Mouse (Mus musculus): ENCODE data around the gene AB124611. TPM values are rescaled to one million over a fixed set of nuclear protein-coding genes. Genes with fewer than 3 reads are reported as not detected.

The AB124611 gene
- polyA plus RNA-seq, 1 experiment from 2014 or later = 6.0 TPM

- DNase-seq (ENCODE audit: low spot score) = no peak
- WGBS = 88% methylated on average over 2 of the region's 2 CpGs
- peaks cover 42% of the 10 kb centered on the region for H3K36me3 ChIP-seq
- H3K9me3 ChIP-seq (replicated peaks) = no peaks in the 10 kb centered on the region
- H3K27ac ChIP-seq (replicated peaks) = no peak overlapping the region
- no peak overlapping the region for H3K4me3 ChIP-seq
- H3K27me3 ChIP-seq (ENCODE audit: low read depth, poor library complexity, severe bottlenecking) = no peaks in the 10 kb centered on the region
- peaks cover 37% of the 10 kb centered on the region for H3K4me1 ChIP-seq
Measured at GRCm38 (mm10) chr9:21594838-21595237, 68.9 kb downstream of the AB124611 start.

Small RNAs within 50 kb of the gene (microRNA-seq; reads per million reads assigned to microRNA genes)
- gene Mir199a-1 = 2.1 reads per million

Other genes with a start within 250 kb of the AB124611 start
- gene Kri1, start 238.2 kb upstream of the AB124611 start, polyA plus RNA-seq (2016; fragmentation: Nextera tagmentation; extraction: Ambion mirVana) = 16.2 and 21.0 TPM in 2 replicates
- 51.4 and 61.3 TPM in 2 replicates for gene Cdkn2d, start 234.8 kb upstream of the AB124611 start, polyA plus RNA-seq (2016; fragmentation: Nextera tagmentation; extraction: Ambion mirVana)
- gene Ap1m2, start 213.8 kb upstream of the AB124611 start, polyA plus RNA-seq (2016; fragmentation: Nextera tagmentation; extraction: Ambion mirVana) = 1.1 and 2.9 TPM in 2 replicates
- 65.8 and 72.2 TPM in 2 replicates for gene Slc44a2, start 205.5 kb upstream of the AB124611 start, polyA plus RNA-seq (2016; fragmentation: Nextera tagmentation; extraction: Ambion mirVana)
- 295 and 321 TPM in 2 replicates for gene Ilf3, start 158.3 kb upstream of the AB124611 start, polyA plus RNA-seq (2016; fragmentation: Nextera tagmentation; extraction: Ambion mirVana)
- 64.8 and 73.1 TPM in 2 replicates for gene Qtrt1, start 114.3 kb upstream of the AB124611 start, polyA plus RNA-seq (2016; fragmentation: Nextera tagmentation; extraction: Ambion mirVana)
- gene Dnm2, start 101.3 kb upstream of the AB124611 start, polyA plus RNA-seq (2016; fragmentation: Nextera tagmentation; extraction: Ambion mirVana) = 70.4 and 75.0 TPM in 2 replicates
- gene Tmed1, start 15.9 kb upstream of the AB124611 start, polyA plus RNA-seq (2016; fragmentation: Nextera tagmentation; extraction: Ambion mirVana) = 106 and 116 TPM in 2 replicates
- gene Carm1, start 20.7 kb downstream of the AB124611 start, polyA plus RNA-seq (2016; fragmentation: Nextera tagmentation; extraction: Ambion mirVana) = 54.3 and 57.5 TPM in 2 replicates
- 32.0 and 37.1 TPM in 2 replicates for gene Timm29, start 66.5 kb downstream of the AB124611 start, polyA plus RNA-seq (2016; fragmentation: Nextera tagmentation; extraction: Ambion mirVana)
- gene Yipf2, start 66.7 kb downstream of the AB124611 start, polyA plus RNA-seq (2016; fragmentation: Nextera tagmentation; extraction: Ambion mirVana) = 20.4 and 21.6 TPM in 2 replicates
- 139 and 162 TPM in 2 replicates for gene Smarca4, start 90.0 kb downstream of the AB124611 start, polyA plus RNA-seq (2016; fragmentation: Nextera tagmentation; extraction: Ambion mirVana)
- gene Ldlr, start 197.3 kb downstream of the AB124611 start, polyA plus RNA-seq (2016; fragmentation: Nextera tagmentation; extraction: Ambion mirVana) = 52.2 and 58.9 TPM in 2 replicates
- gene Spc24, start 234.1 kb downstream of the AB124611 start, polyA plus RNA-seq (2016; fragmentation: Nextera tagmentation; extraction: Ambion mirVana) = 146 and 175 TPM in 2 replicates